Mouse (Mus musculus): ENCODE data around the gene Krt35.

Gene Krt35

DNA sequence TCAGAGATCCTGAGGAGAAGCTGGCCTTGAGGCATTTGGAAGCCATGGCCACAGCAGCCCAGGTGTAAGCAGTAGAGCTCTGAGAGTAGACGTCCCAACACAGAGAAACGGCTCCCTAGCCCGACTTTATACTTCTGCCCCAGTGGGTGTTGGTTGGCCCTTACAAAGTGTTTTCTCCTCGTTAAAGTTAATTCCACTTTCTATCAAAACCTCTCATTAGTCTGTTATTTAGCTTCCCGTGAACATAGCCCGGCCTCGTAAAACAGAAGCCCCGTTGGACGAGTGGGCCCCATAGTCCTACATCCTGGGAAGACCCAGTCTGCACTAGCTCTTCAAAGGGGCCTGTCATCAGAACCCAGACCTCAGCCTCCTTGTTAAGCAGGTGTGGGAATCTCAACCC, at the start of gene Krt35:
TSS of gene Krt35 (minus strand) at position 101 of the 400 bp plus-strand sequence.
- DNase-seq = no peak

DNA sequence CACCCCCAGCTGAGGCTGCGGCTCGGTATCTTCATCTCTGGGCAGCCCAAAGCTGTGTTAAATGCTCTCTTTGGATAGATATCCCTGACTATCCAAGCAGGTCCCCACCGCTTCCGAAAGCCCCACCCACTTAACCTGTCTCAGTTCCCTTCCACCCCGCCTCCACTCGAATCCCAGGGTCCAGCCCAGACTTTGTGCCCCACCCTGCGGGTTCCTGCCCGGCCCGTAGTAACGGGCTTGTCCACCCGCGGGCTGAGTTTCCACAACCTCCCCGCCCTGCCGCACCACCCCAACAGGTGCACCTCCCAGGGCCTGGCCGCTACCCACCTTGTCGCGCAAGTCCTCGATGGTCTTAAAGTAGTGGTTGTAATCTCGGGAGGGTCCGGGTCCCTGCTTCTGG, 49.1 kb upstream of the Krt35 start:
- DNase-seq = no peak

DNA sequence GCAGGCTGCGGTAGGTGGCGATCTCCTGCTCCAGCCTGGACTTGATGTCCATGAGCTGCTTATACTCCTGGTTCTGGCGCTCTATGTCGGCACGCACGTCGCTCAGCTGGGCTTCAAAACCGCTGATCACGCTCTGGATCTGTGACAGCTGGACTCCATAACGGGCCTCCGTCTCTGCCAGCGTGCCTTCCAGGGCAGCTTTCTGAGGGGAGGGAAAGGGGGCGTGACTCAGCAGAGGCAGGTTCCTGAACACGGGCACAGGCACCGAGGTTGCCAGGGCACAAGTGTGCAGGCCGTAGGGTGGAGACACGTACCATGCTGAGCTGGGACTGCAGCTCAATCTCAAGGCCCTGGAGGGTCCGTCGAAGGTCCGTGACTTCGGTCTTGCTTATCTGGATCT, 44.9 kb upstream of the Krt35 start:
- DNase-seq = no peak

DNA sequence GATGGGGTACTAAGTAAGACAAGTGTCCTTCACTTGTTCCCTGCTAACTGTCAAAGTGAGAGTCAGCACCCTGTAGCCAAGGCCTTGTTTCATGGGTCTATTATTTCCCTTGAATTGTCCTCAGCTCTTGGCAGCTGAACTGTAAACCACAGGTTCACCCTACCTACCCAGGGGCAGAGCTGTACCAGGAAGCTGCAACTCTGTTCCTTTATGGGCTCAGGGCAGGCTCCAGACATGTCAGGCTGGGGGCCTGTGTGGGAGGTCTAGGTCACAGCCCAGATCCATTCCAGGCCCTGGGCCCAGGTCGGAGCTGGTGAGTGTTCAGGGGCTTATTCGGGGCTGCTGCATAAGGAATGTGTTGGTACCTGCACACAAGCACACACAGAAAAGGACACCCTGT, 43.4 kb upstream of the Krt35 start:
- no peak for DNase-seq

DNA sequence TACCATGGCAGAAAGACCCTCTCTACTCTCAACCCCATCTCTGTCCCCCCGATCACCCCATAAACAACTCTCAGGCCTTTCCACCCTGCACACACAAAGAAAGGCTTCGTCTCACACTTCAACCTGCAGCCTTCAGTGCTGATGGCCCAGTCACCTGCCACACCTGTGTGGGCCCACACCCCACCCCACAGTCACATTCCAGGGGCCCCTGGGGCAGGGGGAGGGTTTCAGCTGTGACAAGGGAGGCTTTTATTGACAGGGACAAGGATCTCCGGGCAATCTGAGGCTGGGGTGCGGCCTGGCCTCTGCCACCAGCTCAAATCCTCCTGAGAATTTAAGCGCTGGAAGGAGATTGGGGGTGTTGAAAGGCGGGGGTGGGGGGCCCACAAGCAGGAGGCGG, 42.8 kb upstream of the Krt35 start:
- DNase-seq = no peak

DNA sequence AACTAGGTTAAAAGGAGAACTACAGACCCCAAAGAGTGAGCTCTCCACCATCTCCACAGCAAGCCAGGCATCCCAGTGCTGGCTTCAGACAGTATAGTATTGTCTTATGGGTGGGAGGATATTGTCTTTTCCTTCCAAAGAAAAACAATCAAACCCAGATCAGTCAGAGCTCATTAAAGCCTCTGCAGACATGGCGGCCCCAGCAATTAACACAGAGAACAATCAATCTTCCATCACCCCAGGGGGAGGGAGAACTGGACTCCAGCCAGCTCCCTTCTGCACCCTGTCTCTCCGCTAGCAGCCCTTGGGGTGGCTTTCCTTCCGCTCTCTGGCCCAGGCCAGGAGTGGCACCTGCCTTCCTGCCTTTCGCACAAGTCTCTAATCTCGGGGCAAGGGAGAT, 41.7 kb upstream of the Krt35 start:
- DNase-seq = no peak

DNA sequence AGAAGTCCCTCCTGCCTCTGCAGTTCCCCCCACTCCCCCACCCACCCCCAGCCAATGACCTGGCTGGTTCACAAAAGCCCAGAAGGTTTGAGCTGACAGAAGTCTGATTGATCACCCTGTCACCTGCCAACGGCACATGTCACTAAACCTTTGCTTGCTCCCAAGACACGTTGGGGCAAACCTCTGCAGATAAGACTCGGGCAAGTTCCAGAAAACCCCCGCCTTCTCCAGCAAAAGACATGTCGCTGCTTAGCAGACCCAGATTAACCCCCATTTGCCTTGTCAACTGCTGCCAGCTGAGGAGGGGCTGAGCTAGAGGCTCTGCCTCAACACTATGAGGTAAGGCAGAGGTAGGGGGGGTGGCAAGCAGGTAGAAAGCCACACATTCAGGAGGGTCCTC, 40.5 kb upstream of the Krt35 start:
- DNase-seq = no peak

DNA sequence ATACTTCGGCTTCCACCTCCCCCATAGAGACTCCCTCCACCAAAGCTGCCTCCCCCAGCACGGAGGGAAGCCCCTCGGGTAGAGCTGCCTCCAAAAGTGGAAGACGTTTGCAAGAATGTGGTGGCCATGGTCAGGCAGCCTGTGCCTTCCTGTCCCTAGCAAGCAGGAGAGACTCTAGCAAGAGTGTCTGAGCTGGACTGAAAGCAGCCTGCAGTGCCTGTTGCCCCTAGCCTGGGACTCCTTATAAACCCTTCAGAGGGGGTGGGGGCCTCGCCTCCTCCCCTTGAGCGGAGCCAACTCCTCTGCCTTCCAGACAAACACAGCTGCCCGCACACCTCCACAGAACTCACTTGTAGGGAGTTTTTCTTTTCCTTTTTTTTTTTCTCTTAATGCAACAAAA, 39.7 kb upstream of the Krt35 start, which contains the start of gene Krt15:
TSS of gene Krt15 (minus strand) at position 198 of the 400 bp plus-strand sequence.
- no peak for DNase-seq

DNA sequence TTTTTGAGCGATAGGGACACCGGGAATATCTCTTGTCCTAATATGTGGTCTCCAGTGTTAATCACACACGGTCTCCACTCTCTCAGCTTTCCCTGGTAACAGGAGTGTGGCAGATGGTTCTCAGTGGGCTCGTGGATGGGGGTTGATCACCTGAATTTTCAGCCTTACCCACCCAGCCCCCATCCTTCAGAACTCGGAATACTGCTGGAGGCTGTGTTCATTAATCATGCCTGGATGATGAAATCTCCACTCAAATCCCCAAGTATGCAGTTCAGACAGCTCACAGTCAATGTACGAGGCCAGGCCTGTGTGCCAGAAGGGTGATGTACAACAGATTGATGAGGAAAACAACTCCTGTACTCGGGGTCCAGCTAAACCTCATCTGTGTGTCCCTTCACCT, 28.9 kb upstream of the Krt35 start:
- no peak for DNase-seq

DNA sequence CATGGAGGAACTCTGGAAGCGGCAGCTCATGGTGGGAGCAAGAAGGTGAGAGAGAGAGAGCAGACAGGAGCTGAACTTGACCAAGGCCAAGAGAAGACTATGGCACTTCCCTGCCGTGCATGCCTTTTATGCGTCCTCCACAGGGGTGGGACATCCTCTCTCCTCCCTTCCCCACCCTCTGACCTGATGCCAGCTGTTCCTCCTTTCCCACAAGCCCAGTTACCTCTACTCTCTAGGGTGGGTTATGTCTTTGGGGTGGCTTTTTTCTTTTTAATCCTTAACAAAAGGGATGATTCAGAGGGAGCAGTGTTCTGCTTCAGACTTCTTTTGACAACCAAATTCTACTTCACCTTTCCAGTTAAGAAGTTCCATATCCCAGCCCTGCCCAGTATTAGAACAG, 25.4 kb upstream of the Krt35 start, which contains the start of gene Krt13:
TSS of gene Krt13 (minus strand) at position 101 of the 400 bp plus-strand sequence.
- no peak for DNase-seq

DNA sequence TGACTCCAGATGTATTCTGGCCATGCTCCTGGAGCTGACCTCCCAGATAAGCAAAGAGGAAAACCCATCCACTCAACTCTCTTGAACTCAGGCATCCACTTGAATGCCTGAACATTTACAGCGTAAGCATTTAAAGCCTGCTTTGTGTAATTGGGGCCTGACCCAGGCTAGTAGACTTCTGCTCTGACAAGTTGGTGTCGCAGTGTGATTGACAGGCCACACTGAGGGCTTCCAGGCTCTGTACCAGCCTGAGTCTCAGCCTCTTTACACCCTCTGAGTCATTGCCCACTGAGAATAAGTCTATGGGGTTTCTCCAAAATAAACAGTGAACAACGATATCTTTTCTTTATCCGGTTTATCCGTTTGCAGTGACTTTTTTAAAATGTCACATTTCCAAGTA, 24.3 kb upstream of the Krt35 start:
- no peak for DNase-seq

DNA sequence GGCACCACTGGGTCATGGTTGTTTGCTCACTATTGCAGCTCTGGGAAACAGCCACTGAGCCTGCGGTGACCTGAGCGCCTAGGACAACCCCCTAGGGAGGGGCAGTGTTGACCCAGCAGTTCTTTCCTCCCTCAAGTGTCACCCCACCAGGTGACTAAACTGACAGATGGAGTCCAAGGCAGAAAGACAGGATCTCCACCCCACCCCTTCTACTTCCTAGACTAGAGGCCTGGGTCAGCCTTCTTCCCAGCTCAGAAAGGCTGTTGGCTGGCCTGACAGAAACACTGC, 17.6 kb upstream of the Krt35 start:
- DNase-seq = no peak

DNA sequence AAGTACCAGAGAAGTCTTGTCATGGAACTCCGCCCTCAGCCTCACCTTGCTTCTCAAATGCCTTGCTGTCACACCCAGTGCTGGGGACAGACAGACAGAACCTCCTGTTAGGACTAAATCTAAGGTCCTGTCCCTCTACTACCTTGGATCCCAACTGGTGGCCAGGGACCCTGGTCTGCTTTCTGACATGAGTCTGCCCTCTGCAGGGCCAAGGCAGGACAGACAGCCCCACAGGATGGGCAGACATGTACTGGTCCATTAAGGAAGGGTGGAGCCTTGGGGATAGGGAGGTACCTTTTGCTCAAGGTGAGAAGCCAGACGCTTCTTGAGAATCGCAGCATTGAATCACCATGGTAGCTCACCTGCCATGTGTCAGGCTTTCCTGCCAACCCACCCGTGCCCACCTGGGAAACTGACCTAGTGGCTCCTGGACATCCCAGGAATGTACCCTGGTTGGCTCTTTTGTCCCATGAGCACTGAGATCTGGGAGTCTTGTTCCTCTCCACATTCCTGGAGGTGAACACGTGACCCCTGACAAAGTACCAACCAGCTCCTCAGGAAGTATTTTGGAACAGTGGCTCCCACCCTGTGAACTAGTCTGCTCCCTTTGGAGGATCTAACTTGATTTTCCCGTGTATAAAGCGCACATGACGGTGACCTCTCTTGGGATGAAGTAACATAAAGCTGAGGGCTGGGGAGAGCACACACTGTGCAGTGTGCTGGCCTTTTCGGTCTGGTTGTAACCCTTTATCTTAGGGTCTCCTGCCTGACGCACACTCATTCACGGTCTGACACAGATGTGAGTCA, 17.1 kb upstream of the Krt35 start:
- DNase-seq = no peak

DNA sequence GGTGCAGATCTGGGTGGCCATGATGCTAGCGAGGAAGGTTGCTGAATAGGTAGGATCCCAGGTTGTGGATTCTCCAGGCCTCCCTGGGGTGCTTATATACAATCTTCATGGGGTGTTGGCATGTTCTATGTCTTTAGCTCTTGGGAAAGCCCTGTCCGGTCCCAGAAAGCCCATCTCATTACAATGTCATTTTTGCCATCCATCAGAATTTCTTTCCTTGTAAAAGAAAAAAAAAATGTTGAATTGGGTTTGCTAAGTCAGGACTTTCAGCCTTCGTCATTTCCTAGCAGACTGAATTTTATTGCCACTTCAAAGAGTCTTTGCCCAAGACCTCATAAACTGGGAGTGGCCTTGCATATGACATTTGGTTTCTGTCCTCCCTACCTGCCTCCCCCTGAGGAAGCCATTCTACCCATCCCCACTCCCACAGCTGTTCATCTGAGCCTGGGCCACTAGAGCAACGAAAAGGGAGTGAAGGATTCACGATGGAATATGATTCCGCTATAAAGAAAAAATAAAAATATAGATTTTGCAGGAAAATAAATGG, 9.6 kb upstream of the Krt35 start, which contains the start of gene Krt36:
TSS of gene Krt36 (minus strand) at position 51 of the 547 bp plus-strand sequence.
- DNase-seq = no peak

DNA sequence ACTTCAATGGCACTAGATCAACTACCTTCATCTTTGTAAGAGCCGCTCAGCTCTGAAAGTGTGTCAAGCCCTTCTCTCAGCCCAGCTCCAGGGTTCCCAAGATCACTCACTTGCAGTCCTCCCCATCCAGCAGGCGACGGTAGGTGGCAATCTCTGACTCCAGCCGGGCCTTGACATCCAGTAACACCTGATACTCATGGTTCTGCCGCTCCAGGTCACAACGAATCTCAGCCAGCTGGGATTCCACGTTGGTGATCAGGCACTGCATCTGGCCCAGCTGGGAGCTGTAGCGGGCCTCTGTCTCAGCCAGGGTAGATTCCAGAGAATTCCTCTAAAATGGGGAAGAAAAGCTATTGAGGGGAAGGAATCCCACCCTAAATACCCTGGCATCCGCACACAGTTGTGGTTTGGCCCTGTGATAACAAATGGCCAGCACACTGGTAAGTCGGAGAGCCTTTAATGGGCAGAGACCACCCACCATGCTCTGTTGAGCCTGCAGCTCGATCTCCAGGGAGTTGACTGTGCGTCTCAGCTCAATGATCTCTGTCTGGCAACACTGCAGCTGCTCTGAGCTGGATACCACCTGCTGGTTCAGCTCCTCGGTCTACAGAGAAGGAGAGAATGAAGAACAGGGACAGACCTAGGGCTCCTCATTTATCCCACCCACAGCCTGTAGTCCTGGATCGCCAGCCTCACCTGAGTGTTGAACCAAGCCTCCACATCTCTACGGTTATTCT, 6.8 kb upstream of the Krt35 start:
- DNase-seq = no peak

DNA sequence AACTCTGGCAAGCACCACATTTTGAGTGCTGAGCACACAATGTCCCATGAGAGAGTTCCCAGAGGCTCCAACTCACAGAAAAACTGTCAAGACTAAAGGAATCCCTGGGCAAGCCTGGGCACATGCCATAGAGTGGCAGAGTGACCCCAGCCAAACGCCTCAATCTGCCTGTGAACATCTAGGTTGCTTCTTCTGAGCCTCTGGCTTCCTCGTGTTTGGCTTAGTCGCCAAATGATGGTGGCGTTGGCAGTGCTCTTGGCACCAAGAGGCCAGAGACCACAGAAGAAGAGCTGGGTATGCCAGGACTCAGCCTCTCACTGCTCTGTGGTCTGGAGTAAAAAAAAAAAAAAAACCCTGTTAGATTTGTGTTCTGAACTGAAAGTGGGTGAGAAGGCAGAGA, 4.3 kb upstream of the Krt35 start:
- no peak for DNase-seq

DNA sequence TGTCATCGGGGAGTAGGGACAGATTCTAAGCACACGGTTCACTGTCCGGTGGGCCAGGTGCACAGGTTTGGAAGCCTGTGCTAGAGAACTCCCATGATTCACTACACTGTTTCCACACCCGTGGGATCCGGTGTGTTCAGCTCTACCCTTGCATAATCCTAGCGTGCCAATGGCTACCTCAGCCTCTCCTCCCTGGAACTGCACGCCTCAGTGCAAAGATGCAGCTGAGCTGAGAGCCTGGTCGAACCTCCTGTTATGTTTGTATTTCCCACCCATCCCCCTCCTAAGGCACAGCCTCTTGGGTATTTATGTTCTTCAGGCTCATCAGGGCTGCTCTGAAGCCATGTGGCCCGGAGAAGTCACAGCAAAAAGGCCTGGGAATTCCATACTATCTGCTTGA, 1.8 kb upstream of the Krt35 start:
- DNase-seq = no peak

DNA sequence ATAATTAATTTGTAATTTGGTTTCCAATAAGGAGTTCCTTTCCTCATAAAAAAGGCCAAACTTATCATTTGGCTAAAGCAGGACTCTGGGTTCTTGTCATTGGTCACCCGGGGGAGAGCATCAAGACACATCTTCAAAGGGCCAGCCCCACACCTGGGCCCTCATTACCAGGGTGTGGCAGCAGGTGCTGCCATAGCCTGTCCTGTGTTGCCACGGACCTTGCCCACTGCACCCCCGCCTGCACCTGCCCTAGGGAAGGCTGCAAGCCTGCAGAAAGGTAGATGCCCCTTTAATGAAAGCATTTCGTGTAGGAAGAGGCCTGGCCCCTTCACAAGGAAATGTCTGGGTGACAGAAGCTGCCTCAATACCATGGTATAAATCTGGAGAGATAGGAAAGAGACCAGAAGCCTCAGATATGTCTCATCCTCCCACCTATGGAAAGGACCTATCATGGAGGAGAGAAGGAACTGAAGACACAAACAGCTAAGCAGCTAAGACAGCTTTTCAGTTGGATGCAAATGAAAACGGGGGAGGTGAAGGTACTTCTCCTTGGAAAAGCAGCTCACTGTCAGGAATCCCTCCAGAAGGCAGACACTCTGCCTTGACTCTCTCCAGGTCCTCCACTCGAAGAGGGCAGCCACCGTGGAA, 7.5 kb downstream of the Krt35 start:
- DNase-seq = no peak

DNA sequence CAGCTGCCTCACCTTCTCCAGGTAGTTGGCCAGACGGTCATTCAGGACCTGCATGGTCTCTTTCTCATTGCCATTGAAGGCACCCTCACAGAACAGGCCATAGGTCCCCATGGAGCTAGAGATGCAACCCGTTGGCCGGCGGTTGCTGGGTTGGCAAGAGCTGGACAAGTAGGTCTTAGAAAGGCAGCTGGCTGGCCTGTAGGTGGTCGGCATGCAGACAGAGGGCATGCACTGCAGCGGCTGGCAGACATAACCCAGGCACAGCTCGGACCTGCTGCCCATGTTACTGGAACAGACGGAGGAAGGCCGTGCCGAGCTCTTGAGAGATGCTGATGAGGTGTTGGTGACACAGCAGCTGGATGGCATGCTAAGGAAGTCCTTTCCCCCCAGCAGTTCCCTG, 8.2 kb downstream of the Krt35 start, which contains the start of gene Krt32:
TSS of gene Krt32 (minus strand) at position 366 of the 400 bp plus-strand sequence.
- no peak for DNase-seq

DNA sequence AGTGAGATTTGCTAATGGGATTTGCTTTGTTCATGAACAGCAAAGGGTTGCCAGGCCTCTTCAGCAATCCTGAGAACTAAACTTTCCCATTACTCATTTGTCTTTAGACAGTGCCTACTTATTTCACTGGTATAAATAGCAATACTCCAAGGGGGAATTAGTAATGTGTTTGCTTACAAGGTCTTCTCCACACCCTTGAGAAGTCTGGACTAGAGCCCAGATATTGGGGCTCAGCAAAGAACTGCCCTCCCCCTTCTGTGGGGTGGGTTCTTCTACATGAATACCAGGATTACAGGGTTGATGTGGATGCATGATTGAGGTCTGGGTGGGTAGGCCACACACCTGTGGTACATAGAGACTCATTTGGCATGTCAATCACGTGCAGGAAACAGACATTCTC, 22.2 kb downstream of the Krt35 start:
- no peak for DNase-seq

DNA sequence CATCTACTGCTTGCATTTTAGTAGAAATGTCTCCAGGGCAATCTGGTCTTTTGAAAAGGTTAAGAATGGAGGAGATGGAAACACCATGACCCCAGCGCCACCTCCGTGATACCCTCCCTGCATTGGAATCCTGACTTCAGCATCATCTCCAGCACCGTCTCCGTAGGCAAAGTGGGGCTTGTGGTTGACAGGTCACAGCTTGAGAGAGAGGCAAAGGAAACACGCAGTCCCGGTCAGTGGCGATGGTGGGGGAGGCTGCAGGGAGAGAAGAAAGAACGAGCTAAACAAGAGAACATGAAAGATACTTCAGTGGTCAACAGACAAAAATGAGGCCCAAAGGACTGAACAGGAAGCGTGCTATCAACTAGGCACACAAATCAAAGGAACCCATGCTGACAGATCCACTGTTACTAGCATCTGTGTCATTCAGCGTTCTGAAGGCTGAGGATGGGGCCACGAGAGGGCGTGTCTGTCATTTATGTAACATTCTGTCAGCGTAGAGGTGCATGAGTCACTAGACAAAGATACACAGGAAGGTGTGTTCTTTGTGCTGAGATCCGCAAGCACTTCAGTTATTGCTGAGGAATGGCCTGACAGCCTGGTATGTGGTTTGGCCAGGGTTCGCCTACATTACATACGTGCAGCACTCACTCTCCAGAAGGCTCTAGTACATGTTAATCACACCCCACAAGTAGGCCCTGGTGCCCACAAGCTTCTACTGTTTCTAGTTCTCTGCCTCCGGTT, 28.6 kb downstream of the Krt35 start:
- DNase-seq = no peak

DNA sequence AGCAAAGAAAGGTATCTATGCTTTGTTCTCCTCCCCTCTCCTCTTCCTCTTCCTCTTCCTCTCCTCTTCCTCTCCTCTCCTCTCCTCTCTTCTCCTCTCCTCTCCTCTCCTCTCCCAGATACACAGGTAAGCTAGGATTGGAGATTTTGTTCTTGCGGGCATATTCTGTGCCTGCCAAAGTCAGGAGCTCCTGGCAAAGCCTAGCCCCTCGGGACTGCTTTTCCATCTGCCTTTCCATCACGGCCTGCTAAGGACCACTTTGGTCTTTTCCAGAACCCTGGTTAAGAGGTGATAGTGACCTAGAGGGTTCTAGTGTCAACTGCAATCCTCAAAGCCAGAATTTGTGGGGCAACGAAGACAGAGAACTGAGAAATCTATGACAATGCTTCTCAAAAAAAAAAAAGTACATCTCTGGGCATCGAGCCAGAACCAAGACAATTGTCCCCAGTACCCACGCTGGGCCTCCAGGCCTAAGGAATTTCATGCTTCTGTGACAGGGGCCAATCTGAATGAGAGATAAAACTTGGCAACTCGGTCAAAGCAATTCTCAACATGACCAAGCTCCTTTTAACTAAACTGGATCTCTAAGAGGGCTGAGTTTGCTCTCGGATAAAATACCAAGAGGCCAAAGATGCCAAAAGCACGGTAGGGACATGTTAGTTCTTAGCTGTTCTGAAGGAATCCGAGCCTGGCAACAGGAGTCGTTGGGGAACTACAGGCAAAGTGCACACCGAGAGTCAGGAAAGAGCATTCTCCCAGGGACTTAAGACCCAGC, 29.6 kb downstream of the Krt35 start:
- DNase-seq = no peak
